Mouse (Mus musculus) C2C12 (cell line): ENCODE measurements around the gene Pik3c2g. TPM values are rescaled to one million over a fixed set of nuclear protein-coding genes. Genes with fewer than 3 reads are reported as not detected.

ENCODE experiments used
- H3K27me3 ChIP-seq: one replicate; pipeline ENCODE4 v1.6.1; 2011; ENCODE audit not compliant: control insufficient read depth, insufficient read depth, insufficient read length
- H3K36me3 ChIP-seq: one replicate; pipeline ENCODE4 v1.6.1; 2011; ENCODE audit not compliant: control insufficient read depth, insufficient read depth
- H3K4me3 ChIP-seq: one replicate; pipeline ENCODE4 v1.5.1; 2011; ENCODE audit warnings: mild to moderate bottlenecking, control low read depth; ENCODE audit not compliant: poor library complexity, insufficient read depth, severe bottlenecking
- H3K79me2 ChIP-seq: one replicate; pipeline ENCODE4 v1.6.1; 2011; ENCODE audit not compliant: control insufficient read depth, insufficient read depth
- H3K79me3 ChIP-seq: one replicate; pipeline ENCODE4 v1.6.1; 2011; ENCODE audit warnings: low read depth, control low read depth
- H3ac ChIP-seq: one replicate; pipeline ENCODE3; 2011; ENCODE audit warnings: low read depth; ENCODE audit not compliant: control insufficient read depth, insufficient read length
- CEBPB ChIP-seq: IDR thresholded peaks from one replicate; pipeline ENCODE4 v1.6.1; 2011; ENCODE audit warnings: low read depth, mild to moderate bottlenecking, control low read depth, moderate library complexity
- CTCF ChIP-seq: IDR thresholded peaks from one replicate; pipeline ENCODE4 v1.5.1; 2011; ENCODE audit not compliant: control insufficient read depth, insufficient read depth, insufficient read length
- FOSL1 ChIP-seq: IDR thresholded peaks from one replicate; pipeline ENCODE4 v1.8.0; 2011; ENCODE audit warnings: mild to moderate bottlenecking, low read length; ENCODE audit not compliant: poor library complexity, insufficient read depth, severe bottlenecking
- MAX ChIP-seq: IDR thresholded peaks from one replicate; pipeline ENCODE4 v1.6.1; 2011; ENCODE audit warnings: mild to moderate bottlenecking, control low read depth
- MYOD1 ChIP-seq: IDR thresholded peaks from one replicate; pipeline ENCODE4 v1.6.1; 2011; ENCODE audit warnings: low read depth; ENCODE audit not compliant: control insufficient read depth, insufficient read length
- MYOG ChIP-seq: IDR thresholded peaks from one replicate; pipeline ENCODE4 v1.6.1; 2011; ENCODE audit not compliant: control insufficient read depth, insufficient read length; ENCODE audit errors: extremely low read depth
- USF1 ChIP-seq: IDR thresholded peaks from one replicate; pipeline ENCODE4 v1.6.1; 2011; ENCODE audit warnings: low read depth, mild to moderate bottlenecking, control low read depth, moderate library complexity
- polyA plus RNA-seq: library from polyadenylated mRNA; unstranded; fragments of >200 nt; fragmentation: generic; extraction: Trizol; gene quantifications from one replicate; pipeline ENCODE4 v1.2.1, GENCODE M21; 2012; ENCODE audit warnings: missing spikeins

Pik3c2g gene
- polyA plus RNA-seq, 1 experiment: not detected

GRCm38 (mm10) chr6:139596433-139596832 is 9.4 kb downstream of the Pik3c2g start:
- no peaks in the 10 kb centered on the region for H3K27me3 ChIP-seq
- H3K79me3 ChIP-seq: no peaks in the 10 kb centered on the region
- H3K36me3 ChIP-seq: no peaks in the 10 kb centered on the region
- H3K79me2 ChIP-seq: no peaks in the 10 kb centered on the region
- no peak overlapping the region for H3K4me3 ChIP-seq
- TF ChIP-seq MYOG (no peak), FOSL1 (no peak), CTCF (no peak), CEBPB (no peak), MAX (no peak), USF1 (no peak), MYOD1 (no peak)
- H3ac ChIP-seq: no peak overlapping the region

- no peak for TF ChIP-seq USF1
- no peak for TF ChIP-seq MAX
- no peak for TF ChIP-seq FOSL1
- TF ChIP-seq CEBPB: no peak
- TF ChIP-seq MYOG: no peak
- H3K4me3 ChIP-seq: no peak overlapping the region
Measured at GRCm38 (mm10) chr6:139599216-139599615, 12.2 kb downstream of the Pik3c2g start.

GRCm38 (mm10) chr6:139618774-139619173 is 31.8 kb downstream of the Pik3c2g start:
- TF ChIP-seq FOSL1 (no peak), MYOG (no peak), MYOD1 (no peak), USF1 (no peak), MAX (no peak), CEBPB (no peak), CTCF (no peak)
- Histone ChIP-seq H3K79me2 (no peaks in the 10 kb centered on the region), H3K36me3 (no peaks in the 10 kb centered on the region), H3K79me3 (no peaks in the 10 kb centered on the region), H3K4me3 (no peak overlapping the region), H3ac (no peak overlapping the region), H3K27me3 (no peaks in the 10 kb centered on the region)

More at GRCm38 (mm10) chr6:139599216-139599615, 12.2 kb downstream of the Pik3c2g start:
- Histone ChIP-seq H3ac (no peak overlapping the region), H3K79me3 (no peaks in the 10 kb centered on the region), H3K27me3 (no peaks in the 10 kb centered on the region), H3K79me2 (no peaks in the 10 kb centered on the region), H3K36me3 (no peaks in the 10 kb centered on the region)

- TF ChIP-seq USF1: no peak
- no peak for TF ChIP-seq FOSL1
- no peak for TF ChIP-seq MYOD1
- TF ChIP-seq CTCF: no peak
- no peak for TF ChIP-seq MAX
- no peak for TF ChIP-seq MYOG
- no peak for TF ChIP-seq CEBPB
- no peaks in the 10 kb centered on the region for H3K36me3 ChIP-seq
- H3ac ChIP-seq: no peak overlapping the region
- H3K27me3 ChIP-seq: no peaks in the 10 kb centered on the region
- no peaks in the 10 kb centered on the region for H3K79me3 ChIP-seq
- H3K79me2 ChIP-seq: no peaks in the 10 kb centered on the region
- H3K4me3 ChIP-seq: no peak overlapping the region
Measured at GRCm38 (mm10) chr6:139624756-139625155, 37.7 kb downstream of the Pik3c2g start.

GRCm38 (mm10) chr6:139634561-139634960 is 47.5 kb downstream of the Pik3c2g start:
- no peaks in the 10 kb centered on the region for H3K79me3 ChIP-seq
- no peaks in the 10 kb centered on the region for H3K79me2 ChIP-seq
- no peak for TF ChIP-seq CEBPB

GRCm38 (mm10) chr6:139655399-139655798 is 68.4 kb downstream of the Pik3c2g start:
- H3K79me2 ChIP-seq: no peaks in the 10 kb centered on the region
- H3K27me3 ChIP-seq: no peaks in the 10 kb centered on the region
- TF ChIP-seq FOSL1 (no peak), MYOD1 (no peak), MAX (no peak), USF1 (no peak), CTCF (no peak), CEBPB (no peak), MYOG (no peak)
- no peak overlapping the region for H3ac ChIP-seq
- H3K36me3 ChIP-seq: no peaks in the 10 kb centered on the region
- no peaks in the 10 kb centered on the region for H3K79me3 ChIP-seq
- no peak overlapping the region for H3K4me3 ChIP-seq

More at GRCm38 (mm10) chr6:139634561-139634960, 47.5 kb downstream of the Pik3c2g start:
- Histone ChIP-seq H3K4me3 (no peak overlapping the region), H3K36me3 (no peaks in the 10 kb centered on the region), H3K27me3 (no peaks in the 10 kb centered on the region), H3ac (no peak overlapping the region)
